Mouse (Mus musculus) adrenal gland, postnatal 10 days (tissue): ENCODE measurements around the gene Ldlrad3. TPM values are rescaled to one million over a fixed set of nuclear protein-coding genes. Genes with fewer than 3 reads are reported as not detected.

ENCODE experiments used
- DNase-seq: peaks from one replicate; pipeline ENCODE4 v3.0.0; 2021; ENCODE audit warnings: mixed read lengths
- total RNA-seq, 2 experiments: library from RNA; stranded (reverse); gene quantifications; 2 replicates each; pipeline ENCODE4 v1.2.3; 2021

The Ldlrad3 gene
- total RNA-seq, 2 experiments from 2014 or later = 11.6 to 13.8 TPM

DNA sequence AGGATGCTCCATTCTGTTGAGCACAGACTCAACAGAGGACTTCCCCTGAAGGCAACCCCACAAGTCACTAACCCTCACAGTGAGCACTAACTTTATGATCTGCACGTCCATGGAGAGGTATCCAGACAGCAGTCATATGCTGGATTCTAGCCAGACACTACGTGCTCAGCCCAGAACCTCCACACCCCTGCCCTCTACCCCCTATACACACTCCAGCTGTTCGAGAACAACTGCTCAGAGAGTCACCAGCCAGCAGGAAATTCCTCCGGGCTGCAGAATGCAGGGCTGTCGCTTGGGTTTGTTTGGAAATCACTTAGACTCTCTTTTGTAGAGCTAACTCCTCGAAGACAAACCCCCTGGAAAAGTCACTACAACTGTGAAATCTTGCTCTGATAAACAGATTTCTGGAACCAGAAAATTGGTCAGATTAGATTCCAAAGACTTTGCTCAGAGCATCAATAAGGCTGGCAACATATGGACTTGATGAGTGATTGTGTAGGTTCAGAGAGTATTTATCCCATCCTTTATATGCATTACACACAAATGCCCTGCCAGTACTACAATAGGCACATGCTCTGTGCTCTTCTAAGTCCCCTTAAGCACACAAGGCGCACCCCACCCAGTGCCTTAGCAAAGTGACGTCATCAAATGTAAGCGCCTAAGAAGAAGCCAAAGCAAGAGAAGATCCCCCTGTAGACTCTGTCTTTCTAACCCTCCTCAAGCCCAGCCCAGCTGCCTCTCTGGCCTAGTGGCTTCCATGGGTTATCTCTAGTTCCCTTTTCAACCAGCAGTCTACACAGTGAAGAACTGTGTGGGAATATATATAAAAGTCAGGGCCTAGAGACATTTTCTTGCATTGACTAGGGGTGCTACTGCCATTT, 69.4 kb downstream of the Ldlrad3 start:
- no peak for DNase-seq

DNA sequence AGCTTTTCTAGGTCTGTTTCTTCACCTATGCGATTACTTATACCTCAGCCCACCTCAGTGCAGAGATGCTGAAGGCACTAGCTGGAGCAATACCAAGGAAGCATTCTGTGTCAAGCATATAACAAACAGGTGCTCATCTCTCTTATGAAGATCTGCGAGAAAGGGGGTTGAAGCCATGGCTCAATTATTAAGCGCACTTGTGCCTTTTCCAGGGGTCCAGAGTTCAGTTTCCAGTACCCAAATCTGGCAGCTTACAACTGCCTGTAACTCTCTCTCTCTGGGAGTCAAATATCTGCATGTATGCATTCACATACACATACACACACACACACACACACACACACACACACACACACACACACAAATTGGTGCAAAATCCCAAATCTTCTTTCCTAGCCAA, 72.4 kb downstream of the Ldlrad3 start:
- DNase-seq = no peak

- no peak for DNase-seq
Measured at GRCm38 (mm10) chr2:102113323-102113722, 72.9 kb downstream of the Ldlrad3 start.

DNA sequence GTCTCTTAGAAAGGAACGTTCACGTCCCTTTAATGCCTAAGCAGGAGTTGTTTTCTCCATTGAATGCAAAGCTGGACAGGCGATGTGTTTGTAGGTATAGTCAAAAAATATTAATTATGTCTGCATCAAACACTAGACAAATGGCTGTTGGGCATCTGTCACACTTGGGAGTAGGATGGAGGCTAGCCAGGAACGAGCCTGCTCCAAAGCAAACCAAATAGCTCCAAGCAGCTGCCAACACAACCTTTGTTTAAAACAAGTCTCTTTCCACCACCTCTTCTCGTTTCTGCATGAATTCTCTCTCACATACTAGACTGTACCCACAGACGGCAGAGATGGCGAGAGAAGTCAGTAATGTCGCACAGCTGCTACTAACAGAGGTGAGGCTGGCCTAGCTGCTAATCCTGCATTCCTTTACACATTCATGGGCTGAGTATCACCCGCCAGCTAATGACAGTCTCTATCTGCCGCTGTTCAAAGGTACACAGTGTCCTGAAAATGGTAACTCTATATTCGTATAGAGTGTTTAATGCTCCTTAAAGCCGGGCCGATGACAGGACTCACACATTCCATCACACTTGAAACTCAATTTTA, 74.2 kb downstream of the Ldlrad3 start:
- no peak for DNase-seq

DNA sequence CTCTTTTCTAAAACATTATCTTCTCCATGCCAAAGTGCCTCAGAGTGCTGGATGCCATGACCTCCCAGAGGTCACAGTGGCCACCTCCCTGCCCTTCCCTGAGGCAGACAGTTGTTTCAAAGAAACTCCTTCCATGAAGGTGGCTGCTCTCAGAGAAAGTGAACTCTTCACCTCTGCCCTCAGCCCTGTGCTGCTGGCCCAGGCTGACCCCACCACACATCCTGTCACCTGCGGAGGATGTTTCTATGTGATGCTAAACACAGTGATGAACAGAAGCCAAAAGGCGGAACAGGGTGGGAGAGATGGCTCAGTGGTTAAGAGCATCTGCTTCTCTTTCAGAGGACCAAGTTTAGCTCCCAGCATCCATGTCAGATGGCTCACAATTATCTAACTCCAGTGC, 75.9 kb downstream of the Ldlrad3 start:
- no peak for DNase-seq

DNA sequence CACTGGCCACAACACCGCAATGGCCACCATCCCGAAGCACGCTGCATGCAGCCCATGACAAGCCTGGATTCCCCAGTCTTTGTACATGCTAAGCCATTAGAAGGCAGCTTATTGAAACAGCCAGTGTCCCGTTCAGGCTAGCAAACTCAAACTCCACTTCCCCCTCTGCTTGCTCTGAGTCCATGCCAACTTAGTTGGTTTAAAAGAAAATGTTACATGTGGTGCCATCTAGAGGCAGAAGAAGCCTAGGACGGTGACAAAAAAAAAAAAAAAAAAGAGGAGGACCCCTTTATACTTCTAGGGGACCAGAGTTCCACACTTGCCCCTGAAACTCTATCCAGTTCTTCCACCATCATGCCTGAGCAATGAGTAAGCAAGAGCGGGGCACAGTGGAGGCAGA, 78.9 kb downstream of the Ldlrad3 start:
- DNase-seq = no peak

DNA sequence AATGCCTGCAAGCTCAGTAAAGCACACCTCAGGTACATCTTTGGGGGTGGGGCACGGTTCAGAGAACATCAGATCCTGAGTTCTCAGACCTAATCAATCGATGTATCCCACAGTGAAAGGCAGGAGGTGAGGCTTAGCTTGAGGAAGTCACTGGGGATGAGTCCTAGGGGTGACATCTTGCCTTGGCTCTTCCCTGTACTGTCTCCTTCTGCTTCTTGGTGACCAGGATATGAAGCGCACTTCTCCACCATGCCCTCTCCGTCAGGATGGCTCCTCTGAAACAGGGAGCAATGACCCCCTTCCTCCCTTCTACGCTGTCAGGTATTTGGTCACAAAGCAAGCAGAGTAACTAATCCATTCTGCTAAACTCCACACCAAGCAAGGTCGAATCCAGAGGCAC, 79.5 kb downstream of the Ldlrad3 start:
- no peak for DNase-seq

GRCm38 (mm10) chr2:102105454-102105853, 80.7 kb downstream of the Ldlrad3 start:
- no peak for DNase-seq

DNA sequence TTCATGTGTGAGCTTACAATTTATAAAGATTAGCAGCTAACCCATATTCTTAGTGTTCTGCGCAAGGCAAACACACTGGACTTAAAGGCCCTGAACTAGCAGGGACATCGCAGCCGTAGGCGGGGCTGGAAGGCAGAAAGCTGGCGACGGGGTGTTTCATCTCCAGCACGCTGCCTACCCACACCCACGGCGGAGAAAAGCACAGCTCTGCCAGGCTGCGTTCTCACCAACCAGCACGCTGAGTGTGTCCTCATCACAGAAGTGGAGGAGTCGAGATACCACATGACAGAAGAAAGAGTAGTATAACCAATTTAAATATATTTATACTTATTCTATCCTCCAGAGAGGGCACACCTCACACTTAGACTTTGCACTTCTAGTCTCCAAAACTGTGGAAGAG, 82.2 kb downstream of the Ldlrad3 start:
- no peak for DNase-seq

GRCm38 (mm10) chr2:102100490-102100889, 85.7 kb downstream of the Ldlrad3 start:
- DNase-seq = no peak

DNA sequence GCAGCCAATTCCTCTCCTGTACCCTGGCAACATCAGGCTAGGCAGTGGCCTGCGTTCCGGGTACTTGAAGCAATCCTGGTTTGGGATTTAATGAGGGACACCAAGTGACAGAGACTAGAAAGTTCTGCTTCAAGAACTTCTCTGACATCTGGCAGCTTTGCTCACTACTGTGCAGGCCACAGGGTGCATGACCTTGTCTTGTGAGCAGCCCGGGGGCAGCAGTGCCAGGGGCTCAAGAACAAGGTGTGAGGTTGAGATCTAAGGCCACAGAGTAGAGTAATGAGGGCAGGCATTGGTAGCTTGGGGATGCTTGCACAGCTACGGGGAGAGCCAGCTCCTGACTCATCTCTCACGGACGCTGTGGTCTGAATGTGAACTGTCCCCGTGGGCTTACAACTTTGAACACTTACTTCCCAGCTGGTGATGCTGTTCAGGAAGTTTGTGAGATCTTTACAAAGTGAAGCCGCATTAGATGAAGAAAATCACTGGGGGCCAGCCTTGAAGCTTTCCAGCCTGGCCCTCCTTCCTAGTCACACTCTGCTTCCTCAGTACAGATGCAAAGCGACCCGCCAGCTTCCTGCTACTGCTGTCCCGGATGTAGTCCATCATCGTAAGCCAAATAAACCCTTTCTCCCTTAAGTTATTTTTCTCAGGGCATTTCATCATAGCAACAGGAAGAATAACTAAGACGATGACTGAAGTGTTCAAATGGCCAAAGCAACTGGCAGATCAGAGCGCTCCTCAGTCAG, 86.3 kb downstream of the Ldlrad3 start:
- no peak for DNase-seq

- no peak for DNase-seq
Measured at GRCm38 (mm10) chr2:102099261-102099660, 86.9 kb downstream of the Ldlrad3 start.

- DNase-seq = no peak
Measured at GRCm38 (mm10) chr2:102094773-102095172, 91.4 kb downstream of the Ldlrad3 start.

DNA sequence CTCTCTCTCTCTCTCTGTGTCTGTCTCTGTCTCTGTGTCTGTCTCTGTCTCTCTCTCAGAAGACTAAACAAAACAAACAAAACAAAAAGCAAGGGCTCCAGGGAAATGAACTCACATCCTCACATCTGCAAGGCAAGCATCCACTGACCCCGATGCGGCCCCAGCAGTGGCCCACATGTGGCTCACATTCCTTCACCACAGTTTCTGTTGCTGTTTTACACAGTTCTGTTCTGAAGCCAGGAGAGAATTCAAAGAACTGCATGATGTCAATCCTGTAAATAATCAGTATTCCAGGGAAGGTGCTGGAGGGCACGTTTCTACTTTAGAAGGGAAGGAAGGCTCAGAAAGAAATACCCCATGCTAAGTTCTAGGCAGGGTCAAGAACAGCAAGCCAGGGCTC, 91.9 kb downstream of the Ldlrad3 start:
- DNase-seq = no peak

DNA sequence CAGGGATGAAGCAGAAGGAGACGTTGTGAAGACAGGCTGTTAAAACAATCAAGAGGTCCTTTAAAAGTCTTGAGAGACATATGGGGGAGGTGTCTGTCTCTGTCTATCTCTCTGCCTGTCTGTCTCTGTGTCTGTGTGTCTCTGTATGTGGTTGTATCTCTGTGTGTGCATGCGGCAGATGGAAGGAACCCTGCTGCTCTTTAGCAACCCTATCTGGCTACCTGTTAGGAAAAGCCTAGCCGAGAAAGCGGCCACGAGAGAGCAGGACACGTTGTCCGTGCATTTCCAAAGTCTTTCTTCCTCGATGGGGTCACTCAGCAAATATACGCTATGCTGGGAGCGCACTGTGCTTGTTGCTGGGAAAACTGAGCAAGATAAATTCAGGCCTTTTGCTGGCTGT, 93.6 kb downstream of the Ldlrad3 start:
- no peak for DNase-seq

DNA sequence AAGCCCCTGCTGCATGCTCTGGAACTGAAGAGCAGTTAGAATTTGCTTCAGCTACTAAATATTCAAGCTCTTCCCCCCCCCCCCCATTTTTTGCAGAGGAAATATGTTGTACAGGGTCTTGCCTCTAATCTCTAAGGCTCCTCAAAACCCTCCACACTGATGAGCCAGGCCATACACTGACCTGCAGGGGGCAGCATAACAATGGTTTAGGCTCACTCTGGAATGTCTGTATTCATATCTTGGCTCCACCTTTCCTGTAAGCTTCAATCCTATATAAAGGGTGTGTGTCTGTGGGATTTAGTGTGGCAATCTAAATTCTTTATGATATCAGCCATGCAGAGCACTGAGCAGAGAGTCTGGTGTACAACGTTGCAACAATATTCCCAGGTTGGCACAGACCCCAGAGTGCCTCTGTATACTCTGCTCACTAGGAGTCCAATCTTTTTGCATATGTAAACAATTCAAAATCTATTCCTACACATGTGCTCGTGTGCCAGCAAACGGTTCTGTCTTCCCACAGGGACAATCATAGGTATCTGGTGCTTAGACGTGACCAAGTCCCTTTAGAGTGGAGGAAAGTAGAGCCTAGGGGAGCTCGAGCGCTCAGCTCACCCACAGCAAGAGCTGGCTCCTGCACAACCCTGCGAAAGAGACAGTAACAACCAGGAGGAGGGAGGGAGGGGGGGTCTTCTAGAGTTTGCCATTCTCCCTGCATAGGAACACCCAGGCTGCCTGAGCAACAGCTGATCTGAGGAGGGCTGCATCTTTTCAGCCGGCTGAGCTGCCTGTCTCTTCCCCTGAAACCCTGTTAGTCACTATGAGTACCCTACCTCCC, 94.5 kb downstream of the Ldlrad3 start:
- peak; percentile 82 for DNase-seq

DNA sequence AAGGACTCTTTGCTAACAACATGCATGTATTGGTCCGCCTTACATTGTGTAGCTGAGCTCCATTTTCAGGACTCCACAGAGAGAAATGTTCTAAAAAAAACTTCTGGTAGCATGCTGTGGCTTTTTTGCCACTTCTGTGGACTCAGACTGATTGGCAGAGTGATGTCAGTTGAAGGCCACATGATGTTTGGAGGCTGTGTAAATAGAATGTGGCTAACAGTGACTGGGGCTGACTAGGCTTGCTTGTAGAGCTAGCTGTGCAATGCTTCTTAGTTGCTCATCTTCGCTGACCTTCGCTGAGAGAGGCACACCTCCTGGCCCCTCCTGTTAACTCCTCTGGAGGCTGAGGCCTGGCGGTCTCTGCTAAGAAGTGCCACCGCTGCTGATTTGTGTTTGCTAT, 98.4 kb downstream of the Ldlrad3 start:
- no peak for DNase-seq

DNA sequence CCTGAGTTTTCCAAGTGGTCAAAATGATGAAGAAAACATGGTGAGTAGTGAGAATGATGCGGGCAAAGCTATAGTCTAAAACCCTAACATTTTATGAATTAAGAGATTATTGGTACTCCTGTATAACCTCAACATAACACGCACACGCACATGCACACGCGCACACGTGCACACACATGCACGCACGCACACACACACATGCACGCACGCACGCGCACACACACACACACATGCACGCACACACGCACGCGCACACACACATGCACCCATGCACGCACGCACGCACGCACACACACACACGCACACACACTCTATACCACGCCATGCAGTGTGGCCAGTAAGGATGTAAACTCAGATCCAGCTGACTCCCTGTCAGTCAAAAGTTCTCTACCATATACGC, 99.6 kb downstream of the Ldlrad3 start:
- DNase-seq = no peak

GRCm38 (mm10) chr2:102082782-102083181, 103.4 kb downstream of the Ldlrad3 start:
- no peak for DNase-seq

GRCm38 (mm10) chr2:102077554-102077953, 108.6 kb downstream of the Ldlrad3 start:
- DNase-seq = peak; percentile 74

- DNase-seq = no peak
Measured at GRCm38 (mm10) chr2:102076237-102076636, 109.9 kb downstream of the Ldlrad3 start.
